Mouse (Mus musculus) cortical plate, adult 2 months (tissue): ENCODE results near the gene Ecsit.

Source experiments
- CTCF ChIP-seq: fragments of 200-500 bp; IDR thresholded peaks from 2 replicates; pipeline ENCODE4 v1.5.1; 2011; ENCODE audit warnings: mild to moderate bottlenecking, control low read depth, low read length; ENCODE audit not compliant: insufficient read depth; ENCODE audit errors: extremely low read depth
- POLR2A ChIP-seq: fragments of 200-500 bp; IDR thresholded peaks from 2 replicates; pipeline ENCODE4 v1.6.1; 2011; ENCODE audit warnings: mild to moderate bottlenecking, low read length, control low read depth; ENCODE audit not compliant: insufficient read depth; ENCODE audit errors: extremely low read depth

DNA sequence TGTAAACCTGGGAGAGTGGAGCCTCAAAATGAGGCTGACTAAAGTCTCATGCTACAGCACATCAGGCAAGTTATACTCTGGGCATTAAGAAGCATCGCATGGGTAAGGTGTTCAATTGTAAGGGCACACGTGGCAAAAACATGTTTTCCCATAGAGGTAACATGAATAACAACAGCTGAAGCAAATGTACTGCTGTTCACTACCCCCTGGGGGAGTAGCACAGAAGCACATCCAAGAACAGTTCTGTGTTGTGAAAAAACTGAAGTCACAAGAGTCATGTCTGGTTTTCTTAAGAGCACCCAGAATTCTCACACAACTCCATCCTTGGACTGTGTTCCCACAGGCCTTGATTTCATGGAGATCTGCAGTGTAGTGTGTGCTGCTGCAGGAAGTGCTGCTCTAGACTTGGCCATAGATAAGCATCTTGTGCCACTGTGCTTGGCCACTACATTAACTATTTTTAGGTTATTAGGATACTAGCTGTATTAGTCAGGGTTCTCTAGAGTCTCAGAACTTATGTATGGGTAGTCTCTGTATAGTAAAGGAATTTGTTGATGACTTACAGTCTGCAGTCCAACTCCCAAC, 1.9 kb upstream of the Ecsit start:
- TF ChIP-seq POLR2A (no peak), CTCF (no peak)
